In the genomic region with DNA sequence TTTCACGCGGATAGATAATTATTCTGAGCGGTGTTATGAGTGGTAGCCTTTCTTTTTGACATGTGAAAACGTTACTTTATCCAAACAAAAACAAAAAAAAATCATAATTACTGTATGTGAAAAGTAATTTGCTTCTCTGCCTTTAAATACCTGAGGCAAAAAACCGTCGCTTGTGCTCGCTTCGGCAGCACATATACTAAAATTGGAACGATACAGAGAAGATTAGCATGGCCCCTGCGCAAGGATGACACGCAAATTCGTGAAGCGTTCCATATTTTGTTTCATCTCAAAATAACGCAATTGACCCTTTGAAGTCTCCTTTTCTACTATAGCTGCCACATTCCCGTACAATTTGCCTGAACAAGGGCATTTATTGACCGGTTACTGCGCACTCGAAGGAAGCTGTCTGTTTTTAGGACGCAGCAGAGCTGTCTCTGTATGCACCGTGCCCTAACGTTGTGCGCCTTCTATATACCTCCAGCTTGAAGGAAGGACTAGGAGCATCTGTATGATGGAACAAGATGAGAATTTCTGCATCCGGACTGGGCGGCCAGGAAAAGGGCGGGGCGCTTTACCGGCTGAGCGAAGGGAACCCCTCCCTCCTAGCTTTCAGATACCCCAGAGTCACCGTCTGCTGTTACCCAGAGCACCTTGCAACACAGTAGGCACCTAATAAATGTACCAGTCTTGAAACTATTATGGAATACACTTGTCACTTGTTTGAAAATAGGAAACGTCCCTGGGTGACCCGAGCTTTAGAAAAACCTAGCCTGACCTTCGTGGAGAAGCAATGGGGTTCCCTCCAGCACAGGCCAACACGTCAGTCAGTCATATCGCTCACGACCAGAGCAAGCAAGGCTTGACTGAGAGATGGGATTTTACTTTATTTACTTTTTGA, we compare ENCODE assay signal across 8 mouse cellular contexts. TPM values are rescaled to one million over a fixed set of nuclear protein-coding genes. Genes with fewer than 3 reads are reported as not detected.
A peak's percentile ranks its signal among the peaks of the same experiment; 100 is the strongest.
DNase-seq lines count a peak whose midpoint lies in the region; ATAC-seq lines count a peak whose summit lies in the region.

No protein-coding gene starts in this region.

- peaks cover 72% of the 10 kb centered on the region for H3K4me1 ChIP-seq in embryonic facial prominence, embryonic 10.5 days
- H3K4me1 ChIP-seq in limb, embryonic 13.5 days: peaks cover 71% of the 10 kb centered on the region
- H3K4me1 ChIP-seq in midbrain, embryonic 14.5 days (ENCODE audit: control insufficient read depth, insufficient read depth, low read length): peaks cover 18% of the 10 kb centered on the region

- peak overlapping the region; percentile 89 for H3K4me2 ChIP-seq in limb, embryonic 13.5 days (replicated peaks)
- H3K4me2 ChIP-seq in midbrain, embryonic 14.5 days (ENCODE audit: low read length): peak overlapping the region; percentile 88

- peak overlapping the region; percentile 75 for H3K9ac ChIP-seq in limb, embryonic 13.5 days
- H3K9ac ChIP-seq in midbrain, embryonic 14.5 days (replicated peaks; ENCODE audit: low read length): peak overlapping the region; percentile 80

- no peaks in the 10 kb centered on the region for H3K9me3 ChIP-seq in embryonic facial prominence, embryonic 10.5 days
- no peaks in the 10 kb centered on the region for H3K9me3 ChIP-seq in limb, embryonic 13.5 days
- no peaks in the 10 kb centered on the region for H3K9me3 ChIP-seq in midbrain, embryonic 14.5 days (ENCODE audit: control insufficient read depth, low read length)

- no peak for ATAC-seq in limb, embryonic 13.5 days (ENCODE audit: low FRiP score, low read depth)
- no peak for ATAC-seq in midbrain, embryonic 14.5 days (ENCODE audit: low FRiP score, low TSS enrichment)

- 5% methylated on average over 35 of the region's 35 CpGs for WGBS in embryonic facial prominence, embryonic 10.5 days
- whole genome bisulfite sequencing in limb, embryonic 13.5 days: 5% methylated on average over 35 of the region's 35 CpGs
- WGBS in midbrain, embryonic 14.5 days: 4% methylated on average over 35 of the region's 35 CpGs

- peaks cover 36% of the 10 kb centered on the region for H3K27me3 ChIP-seq in embryonic facial prominence, embryonic 10.5 days (replicated peaks; ENCODE audit: low read depth, poor library complexity, severe bottlenecking)
- no peaks in the 10 kb centered on the region for H3K27me3 ChIP-seq in limb, embryonic 13.5 days
- H3K27me3 ChIP-seq in midbrain, embryonic 14.5 days (ENCODE audit: control insufficient read depth, insufficient read depth, low read length): peaks cover 33% of the 10 kb centered on the region

- H3K27ac ChIP-seq in embryonic facial prominence, embryonic 10.5 days (replicated peaks): peak overlapping the region; percentile 92
- peak overlapping the region; percentile 97 for H3K27ac ChIP-seq in limb, embryonic 13.5 days
- H3K27ac ChIP-seq in midbrain, embryonic 14.5 days (replicated peaks; ENCODE audit: low read depth, low read length): peak overlapping the region; percentile 92

- DNase-seq in urinary bladder, adult 18-20 months (ENCODE audit: low spot score in 2 of 2): peak; percentile 33 to 44
- DNase-seq in urinary bladder, adult 2 months (ENCODE audit: low spot score): no peak
- peak; percentile 64 for DNase-seq in embryonic facial prominence, embryonic 10.5 days (ENCODE audit: low spot score)
- peak; percentile 80 for DNase-seq in heart, adult 8-10 months (ENCODE audit: low spot score)
- DNase-seq in kidney, adult 9 months: peak; percentile 74
- peak; percentile 77 for DNase-seq in midbrain, embryonic 14.5 days
- DNase-seq in spleen, postnatal 36 days (ENCODE audit: low spot score in 2 of 2): peak; percentile 88 to 90

- peaks cover 15% of the 10 kb centered on the region for H3K36me3 ChIP-seq in embryonic facial prominence, embryonic 10.5 days (replicated peaks)
- peaks cover 11% of the 10 kb centered on the region for H3K36me3 ChIP-seq in limb, embryonic 13.5 days
- H3K36me3 ChIP-seq in midbrain, embryonic 14.5 days (ENCODE audit: control insufficient read depth, insufficient read depth, low read length): no peaks in the 10 kb centered on the region

- H3K4me3 ChIP-seq in embryonic facial prominence, embryonic 10.5 days: peak overlapping the region; percentile 69
- peak overlapping the region; percentile 74 for H3K4me3 ChIP-seq in limb, embryonic 13.5 days
- peak overlapping the region; percentile 63 for H3K4me3 ChIP-seq in midbrain, embryonic 14.5 days (replicated peaks; ENCODE audit: low read depth, low read length)

RNA-seq across cellular contexts. Expression of a gene that starts 1.5 kb away (rescaled TPM):
- 135 and 159 TPM in 2 replicates for polyA plus RNA-seq in urinary bladder, adult 2 months (2012; rRNA removed)
- 12.3 and 12.4 TPM in 2 replicates for polyA plus RNA-seq in embryonic facial prominence, embryonic 10.5 days (2016; fragmentation: Nextera tagmentation; extraction: Ambion mirVana)
- total RNA-seq in heart, adult 8-10 months (2022): 100 to 1,000 TPM; 116 to 120 (median 117) TPM
- 16.0 and 19.5 TPM in 2 replicates for polyA plus RNA-seq in limb, embryonic 13.5 days (2015; fragmentation: Nextera tagmentation; extraction: Ambion mirVana)
- polyA plus RNA-seq in midbrain, embryonic 14.5 days (2014; fragmentation: Nextera tagmentation; extraction: Ambion mirVana): 20.7 and 28.4 TPM in 2 replicates

RNA-seq across cellular contexts. Expression of a gene that starts 2.8 kb away (rescaled TPM):
- 173 and 185 TPM in 2 replicates for polyA plus RNA-seq in urinary bladder, adult 2 months (2012; rRNA removed)
- polyA plus RNA-seq in embryonic facial prominence, embryonic 10.5 days (2016; fragmentation: Nextera tagmentation; extraction: Ambion mirVana): 234 and 253 TPM in 2 replicates
- 10 to 100 TPM; 27.1 to 35.7 (median 33.3) TPM for total RNA-seq in heart, adult 8-10 months (2022)
- 287 and 299 TPM in 2 replicates for polyA plus RNA-seq in limb, embryonic 13.5 days (2015; fragmentation: Nextera tagmentation; extraction: Ambion mirVana)
- 10.9 and 35.0 TPM in 2 replicates for polyA plus RNA-seq in midbrain, embryonic 14.5 days (2014; fragmentation: Nextera tagmentation; extraction: Ambion mirVana)

RNA-seq across cellular contexts. Expression of a gene that starts 10.7 kb away (rescaled TPM):
- polyA plus RNA-seq in urinary bladder, adult 2 months (2012; rRNA removed): 7.5 and 9.2 TPM in 2 replicates
- 2.9 and 3.2 TPM in 2 replicates for polyA plus RNA-seq in embryonic facial prominence, embryonic 10.5 days (2016; fragmentation: Nextera tagmentation; extraction: Ambion mirVana)
- 1 to 10 TPM; 7.5 to 8.5 (median 8.0) TPM for total RNA-seq in heart, adult 8-10 months (2022)
- polyA plus RNA-seq in limb, embryonic 13.5 days (2015; fragmentation: Nextera tagmentation; extraction: Ambion mirVana): 1.8 and 1.9 TPM in 2 replicates
- 3.7 and 4.1 TPM in 2 replicates for polyA plus RNA-seq in midbrain, embryonic 14.5 days (2014; fragmentation: Nextera tagmentation; extraction: Ambion mirVana)

RNA-seq across cellular contexts. Expression of a gene that starts 15.1 kb away (rescaled TPM):
- 0.04 TPM in 1 of 2 replicates, not detected in the other for polyA plus RNA-seq in urinary bladder, adult 2 months (2012; rRNA removed)
- 0.13 and 0.44 TPM in 2 replicates for polyA plus RNA-seq in embryonic facial prominence, embryonic 10.5 days (2016; fragmentation: Nextera tagmentation; extraction: Ambion mirVana)
- under 1 TPM; 0.37 to 0.85 (median 0.63) TPM for total RNA-seq in heart, adult 8-10 months (2022)
- polyA plus RNA-seq in limb, embryonic 13.5 days (2015; fragmentation: Nextera tagmentation; extraction: Ambion mirVana): 0.41 and 0.73 TPM in 2 replicates
- 0.39 and 0.53 TPM in 2 replicates for polyA plus RNA-seq in midbrain, embryonic 14.5 days (2014; fragmentation: Nextera tagmentation; extraction: Ambion mirVana)

RNA-seq across cellular contexts. Expression of a gene that starts 25.6 kb away (rescaled TPM):
- polyA plus RNA-seq in urinary bladder, adult 2 months (2012; rRNA removed): 23.5 and 25.0 TPM in 2 replicates
- 166 TPM in 2 replicates for polyA plus RNA-seq in embryonic facial prominence, embryonic 10.5 days (2016; fragmentation: Nextera tagmentation; extraction: Ambion mirVana)
- 10 to 100 TPM; 28.4 to 36.2 (median 29.6) TPM for total RNA-seq in heart, adult 8-10 months (2022)
- 105 and 106 TPM in 2 replicates for polyA plus RNA-seq in limb, embryonic 13.5 days (2015; fragmentation: Nextera tagmentation; extraction: Ambion mirVana)
- polyA plus RNA-seq in midbrain, embryonic 14.5 days (2014; fragmentation: Nextera tagmentation; extraction: Ambion mirVana): 89.6 and 117 TPM in 2 replicates
